Mouse (Mus musculus) CD8-positive naive resting alpha-beta T cell, adult 2 months (primary cell): ENCODE results near the gene Nid1.
"Not testable (repeated sequence)": the region's sequence is repeated elsewhere in the genome, so short reads cannot be mapped to it uniquely, and the experiment has no call there.

Experiments
- DNase-seq, 2 experiments: peaks; one replicate each; pipeline ENCODE4 v3.0.0; 2022; ENCODE audit warnings: low read depth in 2 of 2, low spot score in 2 of 2

Nid1 gene

DNA sequence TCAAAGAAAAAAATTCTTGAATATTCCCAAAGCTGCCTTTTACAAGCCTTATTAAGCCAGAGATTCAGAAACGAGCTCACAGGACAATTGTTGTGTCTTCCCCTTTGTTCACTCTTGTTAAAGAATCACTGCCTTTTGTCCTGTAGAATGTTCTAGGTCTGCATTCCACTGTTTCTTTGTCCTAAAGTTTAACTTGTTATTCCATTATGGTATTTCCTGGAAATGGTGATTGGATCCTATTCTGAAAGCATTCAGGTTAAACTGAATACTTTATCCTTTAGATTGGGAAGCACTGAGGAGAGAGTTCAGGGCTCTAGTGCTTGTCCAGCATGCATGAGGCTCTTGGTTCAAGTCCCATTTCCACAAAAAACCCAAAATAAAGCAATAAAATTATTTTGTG is 13.6 kb downstream of the Nid1 start:
- DNase-seq, result not testable (repeated sequence)

DNA sequence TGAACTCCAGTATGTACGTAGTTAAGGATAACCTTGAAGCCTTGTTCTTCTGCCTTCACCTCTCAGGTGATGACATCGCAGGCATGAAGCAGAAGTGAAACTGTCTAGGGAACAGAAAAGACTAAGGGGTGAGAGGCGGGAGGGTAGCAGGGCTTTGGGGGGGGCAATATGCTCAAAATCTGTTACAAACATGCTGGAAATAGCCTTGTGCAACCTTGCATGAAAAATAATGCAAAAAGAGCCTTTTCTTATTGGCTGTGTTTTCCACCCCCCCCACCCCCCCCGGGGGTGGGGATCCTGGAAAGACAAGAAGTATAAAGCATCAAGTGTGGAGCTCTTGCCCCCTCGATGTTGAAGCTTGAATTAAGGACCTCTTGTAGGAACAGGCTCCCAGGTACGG is 16.0 kb downstream of the Nid1 start:
- not testable (repeated sequence) for DNase-seq

DNA sequence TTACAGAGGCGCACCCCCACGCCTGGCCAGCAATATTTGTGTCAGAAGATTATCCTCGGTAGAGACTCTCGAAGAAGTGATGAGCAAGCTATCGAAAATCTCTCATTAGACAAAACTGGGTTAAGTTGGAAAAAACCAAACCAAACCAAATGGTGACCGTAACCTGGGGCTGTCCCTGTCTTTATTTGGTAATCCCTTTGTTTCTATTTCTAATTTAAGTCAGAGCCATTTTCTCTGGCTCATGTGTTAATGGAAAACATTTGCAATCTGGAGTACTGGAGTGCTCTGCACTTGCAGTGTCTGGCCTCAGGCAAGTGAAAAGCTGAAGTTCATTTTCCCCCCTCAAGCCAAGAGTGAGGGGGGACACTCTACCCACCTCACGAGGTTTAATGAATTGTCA is 16.9 kb downstream of the Nid1 start:
- DNase-seq, result not testable (repeated sequence)

DNA sequence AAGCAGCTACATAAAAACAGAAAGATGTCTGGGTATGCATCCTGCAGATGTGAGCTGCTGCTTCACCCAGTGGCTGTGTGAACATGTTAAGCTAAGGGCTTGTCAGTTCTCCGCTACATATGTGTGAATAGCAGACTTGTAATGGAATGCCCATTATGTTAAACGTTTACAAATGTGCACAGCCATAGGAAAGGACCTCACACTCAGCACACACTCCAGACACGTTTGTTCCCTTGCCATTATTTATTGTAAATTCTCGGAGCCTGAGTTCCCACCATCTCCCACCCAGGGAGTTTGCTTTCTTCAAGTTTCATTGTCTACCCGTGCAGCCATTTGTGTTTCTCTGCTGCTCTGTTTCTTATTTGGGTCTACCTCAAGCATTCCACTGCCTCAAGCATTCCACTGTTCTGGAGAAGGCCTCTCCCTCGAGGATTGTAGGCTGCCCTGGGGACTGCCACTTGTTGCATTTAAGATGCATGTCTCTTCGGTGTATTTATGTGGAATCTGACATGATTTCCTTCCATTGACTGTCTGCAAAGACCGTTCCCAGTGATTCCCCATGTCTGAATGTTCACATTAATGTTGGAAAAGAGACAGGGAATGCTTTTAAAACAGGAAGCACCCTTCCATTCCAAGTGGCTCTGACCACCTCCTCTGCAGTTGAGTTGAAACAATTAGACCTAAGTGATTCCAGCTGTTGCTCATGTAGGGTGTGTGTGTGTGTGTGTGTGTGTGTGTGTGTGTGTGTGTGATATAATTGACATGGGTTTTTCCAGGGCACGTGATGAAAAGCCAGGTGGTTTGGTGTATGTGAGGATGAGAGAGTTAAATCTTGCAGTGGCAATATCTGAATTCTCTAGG is 18.5 kb downstream of the Nid1 start:
- DNase-seq, result not testable (repeated sequence)

DNA sequence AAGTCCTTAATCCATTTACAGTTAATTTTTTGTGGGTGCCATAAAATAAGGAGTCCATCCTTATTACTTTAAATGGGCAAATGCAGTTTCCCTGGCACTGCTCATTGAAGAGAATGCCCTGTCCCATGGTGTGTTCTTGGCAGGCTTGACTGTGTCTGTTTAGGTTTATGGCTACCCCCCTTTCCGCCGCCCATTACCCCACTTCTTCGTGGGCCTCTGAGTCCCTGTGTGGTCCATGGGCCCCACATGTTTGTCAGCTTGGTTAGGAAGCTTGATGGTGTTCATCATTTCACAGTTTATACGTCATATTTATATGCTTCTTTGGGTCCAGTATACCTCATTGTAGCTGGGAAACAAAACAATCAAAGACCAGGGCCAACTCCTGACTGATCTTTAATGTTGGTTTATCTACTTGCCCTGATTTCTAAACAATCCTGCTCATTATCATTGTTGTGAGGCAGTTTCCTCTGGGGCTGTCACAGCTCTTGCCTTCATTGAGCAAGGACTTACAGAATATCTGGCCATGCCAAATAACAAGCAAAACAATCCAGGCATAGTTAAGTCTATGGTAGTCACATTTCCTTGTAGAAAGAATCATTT is 20.9 kb downstream of the Nid1 start:
- DNase-seq, result no peak

DNA sequence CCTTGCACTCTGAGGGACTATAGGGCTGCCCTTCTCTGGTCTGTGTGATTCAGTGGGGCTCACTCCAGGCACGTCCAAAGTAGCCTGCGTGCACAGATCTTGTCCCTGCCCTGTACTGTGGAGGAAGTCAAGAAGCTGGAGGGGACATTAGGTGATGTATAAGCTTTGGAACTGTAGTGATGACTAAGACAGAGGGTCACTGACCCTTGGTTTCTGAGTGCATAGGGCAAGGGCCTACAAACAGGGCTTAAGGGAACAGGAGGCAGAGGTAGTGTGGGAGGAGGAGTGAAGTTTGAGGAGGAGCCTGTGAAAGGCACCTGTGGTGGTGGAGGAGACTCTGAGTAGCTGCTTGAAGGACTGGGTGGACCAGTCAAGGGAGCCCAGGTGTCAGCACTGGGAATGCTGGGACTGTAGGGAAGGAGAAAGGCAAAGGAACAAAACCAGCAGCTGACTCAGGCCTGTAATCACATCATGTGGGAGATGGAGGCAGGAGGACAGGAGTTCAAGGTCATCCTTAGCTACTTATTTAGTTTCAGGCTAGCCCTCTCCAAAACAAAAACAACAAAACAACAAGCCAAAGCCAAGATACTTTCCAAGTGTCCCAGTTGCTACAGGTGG is 23.3 kb downstream of the Nid1 start:
- DNase-seq, result no peak

DNA sequence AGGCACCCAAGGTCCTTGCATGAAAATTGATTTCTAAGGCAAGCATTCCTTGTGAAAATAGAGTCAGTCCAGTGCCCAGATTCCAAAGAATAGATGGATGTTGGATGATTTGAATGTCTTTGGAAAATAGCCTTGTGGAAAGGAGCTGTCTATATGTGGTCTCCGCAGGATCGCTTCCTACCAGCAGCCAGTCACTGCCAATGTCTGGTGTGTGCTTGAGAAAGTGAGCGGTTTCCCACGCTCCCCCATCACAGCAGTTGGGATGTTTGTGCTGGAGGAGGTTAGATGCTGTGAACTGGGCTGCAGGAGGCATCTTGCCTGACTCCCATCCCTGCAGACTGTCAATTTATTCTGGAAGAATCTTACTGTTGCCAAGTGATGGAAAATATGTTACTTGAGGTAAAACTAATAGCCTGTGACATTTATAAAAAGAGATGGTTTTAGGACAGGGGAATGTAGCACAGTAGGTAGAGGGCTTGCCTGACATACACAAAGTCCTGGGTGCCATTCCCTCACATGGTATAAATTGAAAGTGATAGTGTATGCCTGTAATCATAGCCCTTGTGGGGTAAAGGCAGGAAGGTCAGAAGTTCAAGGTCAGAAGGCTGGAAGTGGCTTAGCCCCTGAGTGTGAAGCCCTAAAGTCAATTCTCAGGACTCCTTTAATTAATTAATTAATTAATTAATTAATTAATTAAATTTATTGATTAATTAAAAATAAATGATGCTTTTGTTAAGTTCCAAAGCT is 24.3 kb downstream of the Nid1 start:
- DNase-seq, result no peak

DNA sequence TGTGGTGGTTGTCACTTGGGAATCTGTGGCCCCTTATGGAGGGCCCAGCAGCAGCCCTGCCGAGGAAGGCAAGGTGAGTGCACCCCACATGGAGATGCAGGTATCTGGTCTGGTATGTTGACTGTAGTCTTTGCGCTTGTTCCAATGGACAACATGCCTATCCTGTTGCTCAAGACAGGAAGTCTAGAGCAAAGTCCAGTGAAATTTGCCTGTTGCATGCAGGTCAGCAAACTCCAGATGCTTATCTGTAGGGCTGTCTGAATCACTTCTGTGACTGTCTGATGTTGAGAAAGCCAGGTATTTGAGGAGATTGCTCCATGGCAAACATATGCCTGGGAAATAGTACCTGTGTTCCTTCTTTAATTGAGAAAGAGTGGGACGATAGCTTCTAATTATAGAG is 26.6 kb downstream of the Nid1 start:
- DNase-seq, result no peak

DNA sequence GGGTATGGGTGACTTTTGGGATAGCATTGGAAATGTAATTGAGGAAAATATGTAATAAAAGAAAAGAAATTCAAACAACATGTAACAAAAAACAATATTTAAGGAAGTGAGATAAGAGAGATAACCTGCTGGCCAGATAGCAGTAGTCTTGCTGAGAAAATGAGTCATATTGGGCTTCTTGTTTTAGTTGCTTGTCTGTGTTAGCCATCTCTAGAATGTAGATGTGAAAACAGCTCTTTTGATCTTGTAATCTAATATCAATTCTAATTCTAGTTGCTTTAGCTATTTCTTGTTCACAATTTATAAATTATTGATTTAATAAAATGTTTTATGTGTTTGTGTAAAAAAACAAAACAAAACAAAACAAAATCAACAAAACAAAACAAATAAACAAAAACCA is 29.9 kb downstream of the Nid1 start:
- DNase-seq, result not testable (repeated sequence)

DNA sequence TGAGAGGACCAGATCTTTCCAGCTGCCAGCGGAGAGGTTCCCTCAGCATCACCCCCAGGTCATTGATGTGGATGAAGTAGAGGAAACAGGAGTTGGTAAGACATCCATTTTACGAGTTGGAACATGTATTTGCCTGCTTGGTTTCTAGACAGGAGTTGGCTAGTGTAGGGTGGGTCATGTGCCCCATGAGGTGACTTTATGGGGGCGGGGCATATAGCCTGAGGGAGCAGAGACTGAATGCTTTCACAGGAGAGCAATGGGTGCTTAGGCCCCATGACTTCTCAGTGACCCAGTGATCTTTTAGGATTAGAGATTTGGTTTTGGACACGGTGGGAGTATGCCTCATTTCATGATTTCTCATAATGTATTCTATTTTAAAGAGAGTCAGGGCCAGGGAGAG is 31.2 kb downstream of the Nid1 start:
- no peak for DNase-seq

DNA sequence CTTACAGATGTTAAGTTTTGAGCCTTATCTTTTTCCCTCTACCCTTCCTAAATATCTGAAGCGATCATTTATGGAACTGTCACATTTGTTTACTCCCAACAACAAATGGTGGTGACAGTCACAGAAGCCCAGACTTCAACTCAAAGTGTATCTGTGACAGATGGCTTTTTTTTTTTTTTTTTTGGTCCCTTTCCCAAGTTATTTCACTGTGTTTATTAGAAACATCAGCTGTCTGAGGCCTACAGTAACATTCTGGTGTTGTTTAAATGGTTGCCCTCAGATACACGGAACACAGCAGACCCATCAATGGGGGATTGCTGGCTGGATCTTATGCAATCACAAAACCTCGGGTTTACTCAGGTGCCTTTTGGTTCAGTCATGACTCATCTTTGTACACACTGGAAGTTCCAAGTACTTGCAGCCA is 34.0 kb downstream of the Nid1 start:
- DNase-seq, result no peak

DNA sequence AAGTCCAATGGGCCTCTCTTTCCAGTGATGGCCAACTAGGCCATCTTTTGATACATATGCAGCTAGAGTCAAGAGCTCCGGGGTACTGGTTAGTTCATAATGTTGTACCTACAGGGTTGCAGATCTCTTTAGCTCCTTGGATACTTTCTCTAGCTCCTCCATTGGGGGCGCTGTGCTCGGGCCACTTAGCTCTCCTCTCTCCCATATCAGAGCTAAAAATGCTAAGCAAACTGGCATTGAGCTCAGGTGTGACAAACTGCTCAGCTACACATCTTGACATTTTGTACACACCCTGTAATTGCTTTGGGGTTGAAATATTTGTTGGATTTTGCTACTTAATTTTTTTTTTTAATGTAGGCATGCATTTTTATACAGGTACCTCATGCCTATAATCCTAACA is 37.1 kb downstream of the Nid1 start:
- not testable (repeated sequence) for DNase-seq

DNA sequence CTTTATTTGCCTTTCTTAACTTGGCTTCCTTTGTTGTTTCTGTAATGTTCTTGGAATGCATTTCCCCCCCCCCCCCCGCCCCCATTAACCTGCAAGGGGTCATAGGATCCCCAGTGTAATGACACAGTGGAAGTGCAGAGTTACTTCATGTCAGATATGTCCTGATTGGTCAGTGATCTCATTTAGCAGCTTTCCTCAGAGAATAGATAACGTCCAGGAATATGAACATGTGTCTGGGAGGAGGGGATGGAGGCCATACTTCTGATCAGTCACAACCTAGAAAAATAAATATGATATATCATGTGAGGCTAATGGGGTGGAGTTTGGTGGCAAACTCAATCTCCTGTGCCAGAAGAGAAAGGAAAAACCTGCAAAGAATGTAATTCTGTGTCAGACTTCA is 37.6 kb downstream of the Nid1 start:
- no peak for DNase-seq

DNA sequence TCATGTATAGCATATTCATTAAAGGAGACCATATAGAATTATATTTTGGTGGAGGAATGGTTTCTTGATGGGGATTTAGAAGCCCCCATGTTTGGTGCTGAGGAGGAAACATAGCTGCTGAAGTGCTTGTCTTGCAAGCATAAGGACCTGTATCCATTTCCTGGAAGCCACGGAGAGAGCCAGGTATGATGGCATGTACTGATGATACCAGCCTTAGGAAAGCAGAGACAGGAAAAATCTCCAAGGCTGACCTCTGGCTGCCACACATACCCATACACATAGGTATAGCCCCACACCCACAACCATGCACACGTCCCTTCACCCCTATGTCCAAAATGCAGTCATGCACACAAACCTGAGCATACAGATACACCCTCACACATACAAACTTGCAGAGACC is 39.2 kb downstream of the Nid1 start:
- DNase-seq, result no peak

DNA sequence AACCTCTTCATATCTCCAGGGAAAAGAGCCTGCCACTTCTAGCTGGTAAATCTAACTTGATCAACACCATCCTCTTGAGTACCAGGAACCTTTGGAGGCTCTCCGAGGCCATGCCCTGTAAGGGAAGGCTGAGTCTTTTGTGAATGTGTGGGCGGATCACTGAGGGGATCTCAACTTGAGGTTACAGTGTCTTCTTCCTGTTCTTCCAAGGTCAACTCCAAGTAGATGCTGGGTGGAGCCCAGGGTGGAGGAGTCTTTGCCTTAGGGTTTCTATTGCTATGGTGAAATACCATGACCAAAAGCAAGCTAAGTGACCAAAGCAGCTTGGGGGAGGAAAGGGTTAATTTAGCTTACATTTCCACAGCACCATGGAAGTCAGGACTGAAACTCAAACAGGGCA is 39.7 kb downstream of the Nid1 start:
- no peak for DNase-seq

DNA sequence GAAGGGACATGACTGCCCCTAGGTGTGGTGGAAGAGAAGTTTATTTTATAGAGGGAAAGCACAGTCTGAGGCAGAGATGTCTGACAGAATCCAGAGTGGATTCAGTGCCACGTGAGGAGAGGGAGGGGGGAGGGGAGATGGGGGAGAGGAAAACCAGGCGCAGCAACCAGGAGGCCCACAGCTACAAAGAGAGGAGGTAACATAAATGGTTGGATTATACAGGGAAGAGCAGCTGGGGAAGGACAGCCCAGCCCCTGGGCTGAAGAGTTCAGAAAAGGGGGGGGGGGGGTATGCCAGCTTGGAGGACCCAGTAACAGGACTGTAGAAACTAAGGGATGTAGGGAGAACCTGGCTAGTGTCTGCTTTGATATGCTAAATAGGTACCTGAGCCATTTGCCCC is 42.6 kb downstream of the Nid1 start:
- DNase-seq, result no peak

DNA sequence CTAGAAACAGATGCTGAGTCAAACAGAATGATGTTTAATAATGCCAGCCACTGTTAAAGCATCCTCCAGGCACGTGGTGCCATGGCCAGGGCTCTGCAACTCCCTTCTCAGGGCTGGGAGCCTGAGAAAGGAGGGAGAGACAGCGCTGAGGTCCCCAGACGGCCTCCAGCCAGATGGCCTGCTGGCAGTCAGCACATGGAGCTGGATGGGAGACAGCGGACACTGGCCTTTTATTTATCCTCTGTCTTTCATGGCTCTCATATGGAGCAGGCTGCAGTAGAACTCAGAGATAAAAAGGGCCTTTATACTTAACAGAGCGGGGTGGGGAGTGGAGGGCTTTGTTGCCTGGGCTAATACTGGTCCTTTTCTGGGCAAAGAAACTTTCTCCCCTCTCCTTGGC is 43.7 kb downstream of the Nid1 start:
- no peak for DNase-seq

DNA sequence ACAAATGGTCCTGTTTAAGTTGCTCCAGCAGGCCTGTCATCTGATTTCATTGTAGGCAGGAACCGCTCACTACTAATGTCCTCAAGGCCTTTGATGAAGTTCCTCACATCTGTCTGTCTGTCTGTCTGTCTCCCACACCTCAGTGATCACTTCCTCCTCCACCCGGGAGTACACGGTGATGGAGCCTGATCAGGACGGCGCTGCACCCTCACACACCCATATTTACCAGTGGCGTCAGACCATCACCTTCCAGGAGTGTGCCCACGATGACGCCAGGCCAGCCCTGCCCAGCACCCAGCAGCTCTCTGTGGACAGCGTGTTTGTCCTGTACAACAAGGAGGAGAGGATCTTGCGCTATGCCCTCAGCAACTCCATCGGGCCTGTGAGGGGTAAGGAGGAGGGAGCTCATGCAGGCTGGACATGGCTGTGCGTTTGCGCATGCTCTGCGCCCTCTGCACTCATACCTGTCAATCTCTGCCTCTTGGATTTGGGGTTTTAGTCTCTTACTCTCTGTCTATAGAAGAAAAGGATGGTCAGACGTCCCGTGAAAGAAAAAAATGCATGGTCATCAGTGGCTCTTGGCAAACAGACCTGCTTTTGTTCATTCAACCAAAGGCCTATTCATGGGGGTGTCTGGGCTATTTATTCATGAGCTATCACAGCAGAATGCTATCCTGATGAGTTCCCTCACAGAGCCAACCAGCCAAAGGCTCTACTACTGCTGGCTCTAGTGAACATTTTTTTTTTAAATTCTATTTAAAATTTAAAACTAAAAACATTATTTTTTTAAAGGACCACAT is 44.7 kb downstream of the Nid1 start:
- no peak for DNase-seq

DNA sequence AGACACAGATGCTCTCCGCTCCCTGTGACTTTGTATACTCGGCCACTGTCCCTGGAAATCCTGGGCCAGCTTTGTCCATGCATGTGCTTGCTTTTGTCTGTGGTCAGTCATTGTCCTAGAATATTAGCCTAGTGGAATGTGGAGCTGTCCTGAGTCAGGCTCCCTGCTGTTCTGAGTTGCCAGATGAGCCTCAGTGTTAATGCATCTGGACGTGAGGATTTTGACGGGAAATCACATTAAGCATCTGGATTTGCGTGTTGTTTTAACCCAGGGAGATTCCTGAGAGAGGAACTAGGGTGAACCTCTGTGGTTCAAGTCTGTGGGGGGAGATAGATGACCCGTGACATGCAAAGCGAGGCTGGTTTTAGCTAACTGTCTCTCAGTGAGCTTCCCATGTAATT is 47.0 kb downstream of the Nid1 start:
- no peak for DNase-seq

DNA sequence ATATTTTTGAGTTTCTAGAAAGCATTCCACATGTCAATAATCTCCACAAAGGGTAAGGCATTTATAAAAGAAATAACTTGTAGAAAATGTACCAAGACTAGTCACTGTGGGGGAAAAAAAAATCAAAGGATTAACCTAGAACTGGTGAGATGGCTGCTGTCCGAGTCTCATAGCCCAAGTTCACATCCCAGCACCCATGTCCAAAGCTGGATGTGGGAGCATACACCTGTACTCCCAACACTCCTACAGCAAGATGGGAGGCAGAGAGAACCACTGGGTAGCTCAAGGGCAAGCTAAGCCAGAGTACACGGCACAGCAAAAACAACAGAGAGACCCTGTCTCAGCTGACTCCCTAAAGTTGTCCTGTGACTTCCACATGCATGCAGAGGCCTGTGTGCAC is 47.5 kb downstream of the Nid1 start:
- DNase-seq, result no peak

DNA sequence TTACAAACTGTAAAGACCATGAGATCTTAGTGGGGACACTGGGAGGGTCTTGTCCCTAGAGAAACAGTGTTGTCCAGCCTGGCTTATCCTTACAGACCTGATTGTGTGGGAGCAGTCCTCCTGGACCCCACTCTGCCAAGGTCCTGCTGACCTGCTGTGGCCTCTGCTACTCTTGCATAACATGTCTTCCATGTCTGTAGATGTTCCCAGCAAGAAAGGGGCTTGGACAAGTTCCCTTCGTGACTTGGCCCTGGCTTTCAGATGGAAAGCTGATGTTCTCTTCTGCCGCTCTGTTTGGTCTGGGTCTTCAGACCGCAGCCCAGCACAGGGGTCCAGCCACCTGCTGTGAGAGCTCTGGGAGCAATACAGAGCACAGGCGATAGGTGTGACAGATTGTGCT is 48.3 kb downstream of the Nid1 start:
- DNase-seq, result no peak
